Mouse (Mus musculus): ENCODE measurements around the gene Gm12886. TPM values are rescaled to one million over a fixed set of nuclear protein-coding genes. Genes with fewer than 3 reads are reported as not detected.

The Gm12886 gene
- total RNA-seq (2014; rRNA removed) (not detected in 2 replicates), polyA plus RNA-seq (2015; fragmentation: Nextera tagmentation; extraction: Ambion mirVana) (not detected in 2 replicates)

GRCm38 (mm10) chr4:121422999-121423398, at the start of gene Gm12886:
TSS of gene Gm12886 (minus strand) at chr4:121423099.
- Histone ChIP-seq H3K27ac (ENCODE audit: low read depth, low read length) (no peak within 1 kb of the TSS), H3K4me1 (ENCODE audit: insufficient read depth, low read length) (no peaks in the 10 kb centered on the region), H3K4me2 (ENCODE audit: low read depth, low read length, poor library complexity, severe bottlenecking) (no peak within 1 kb of the TSS), H3K27me3 (ENCODE audit: insufficient read depth, low read length) (no peaks in the 10 kb centered on the region), H3K9me3 (ENCODE audit: low read length) (peaks cover 36% of the 10 kb centered on the region; the same call in 1 of the 2 replicates), H3K9ac (replicated peaks; ENCODE audit: low read length, poor library complexity, severe bottlenecking) (no peak within 1 kb of the TSS), H3K4me3 (ENCODE audit: low read depth, low read length) (no peak within 1 kb of the TSS), H3K36me3 (ENCODE audit: insufficient read depth, low read length) (no peaks in the 10 kb centered on the region)
- WGBS: 59% methylated on average over 3 of the region's 3 CpGs
- ATAC-seq (ENCODE audit: low FRiP score): no peak
- TF ChIP-seq CTCF (IDR thresholded peaks at IDR 0.05): no peak
- no peak for DNase-seq (ENCODE audit: low spot score)

Other genes with a start within 250 kb of the Gm12886 start
- 32.1 and 40.8 TPM in 2 replicates for gene Rlf, start 208.0 kb downstream of the Gm12886 start, total RNA-seq (2014; rRNA removed)
- 14.9 and 19.4 TPM in 2 replicates for gene Rlf, start 208.0 kb downstream of the Gm12886 start, polyA plus RNA-seq (2015; fragmentation: Nextera tagmentation; extraction: Ambion mirVana)
- gene Gm12888, start 98.2 kb downstream of the Gm12886 start, total RNA-seq (2014; rRNA removed): not detected in 2 replicates
- not detected in 2 replicates for gene Gm12888, start 98.2 kb downstream of the Gm12886 start, polyA plus RNA-seq (2015; fragmentation: Nextera tagmentation; extraction: Ambion mirVana)
- gene Gm12887, start 199.0 kb upstream of the Gm12886 start, total RNA-seq (2014; rRNA removed): not detected in 2 replicates
- gene Gm12887, start 199.0 kb upstream of the Gm12886 start, polyA plus RNA-seq (2015; fragmentation: Nextera tagmentation; extraction: Ambion mirVana): not detected in 2 replicates